Mouse (Mus musculus): Measurements from ENCODE around the gene Ndufa11. TPM values are rescaled to one million over a fixed set of nuclear protein-coding genes. Genes with fewer than 3 reads are reported as not detected.

The Ndufa11 gene
- polyA plus RNA-seq, 1 experiment from 2014 or later = 381 TPM

GRCm38 (mm10) chr17:56767531-56768135 is 50.1 kb downstream of the Ndufa11 start:
- H3K4me2 ChIP-seq (replicated peaks; ENCODE audit: low read depth, low read length) = no peak overlapping the region
- H3K9ac ChIP-seq (ENCODE audit: low read depth, low read length) = no peak overlapping the region
- DNase-seq (ENCODE audit: low spot score) (no peak), ATAC-seq (ENCODE audit: low FRiP score) (no peak)
- no peaks in the 10 kb centered on the region for H3K27me3 ChIP-seq (ENCODE audit: control insufficient read depth, insufficient read depth, low read length)
- H3K36me3 ChIP-seq (ENCODE audit: control insufficient read depth, insufficient read depth, low read length) = peaks cover 5% of the 10 kb centered on the region; the same call in 1 of the 2 replicates
- no peaks in the 10 kb centered on the region; the same call in 1 of the 2 replicates for H3K4me1 ChIP-seq (replicated peaks; ENCODE audit: control insufficient read depth, insufficient read depth, low read length)
- 96% methylated on average over 27 of the region's 29 CpGs for WGBS
- no peaks in the 10 kb centered on the region for H3K9me3 ChIP-seq (ENCODE audit: control insufficient read depth, low read length)
- H3K27ac ChIP-seq (ENCODE audit: low read depth, low read length) = no peak overlapping the region
- no peak overlapping the region for H3K4me3 ChIP-seq (ENCODE audit: low read depth, low read length)

- peaks cover 5% of the 10 kb centered on the region; the same call in 1 of the 2 replicates for H3K36me3 ChIP-seq (ENCODE audit: control insufficient read depth, insufficient read depth, low read length)
- no peak overlapping the region for H3K27ac ChIP-seq (ENCODE audit: low read depth, low read length)
- H3K9me3 ChIP-seq (ENCODE audit: control insufficient read depth, low read length) = no peaks in the 10 kb centered on the region
- no peak overlapping the region for H3K4me3 ChIP-seq (ENCODE audit: low read depth, low read length)
- ATAC-seq (ENCODE audit: low FRiP score) (no peak), DNase-seq (ENCODE audit: low spot score) (no peak)
- 93% methylated on average over 11 of the region's 11 CpGs for WGBS
- H3K9ac ChIP-seq (ENCODE audit: low read depth, low read length) = no peak overlapping the region
- H3K27me3 ChIP-seq (ENCODE audit: control insufficient read depth, insufficient read depth, low read length) = no peaks in the 10 kb centered on the region
- H3K4me2 ChIP-seq (replicated peaks; ENCODE audit: low read depth, low read length) = no peak overlapping the region
- H3K4me1 ChIP-seq (replicated peaks; ENCODE audit: control insufficient read depth, insufficient read depth, low read length) = no peaks in the 10 kb centered on the region; the same call in 1 of the 2 replicates
Measured at GRCm38 (mm10) chr17:56768941-56769340, 51.4 kb downstream of the Ndufa11 start.

- Histone ChIP-seq H3K4me2 (replicated peaks; ENCODE audit: low read depth, low read length) (no peak within 1 kb of the TSS), H3K36me3 (ENCODE audit: control insufficient read depth, insufficient read depth, low read length) (peaks cover 5% of the 10 kb centered on the region; the same call in 1 of the 2 replicates), H3K27ac (ENCODE audit: low read depth, low read length) (no peak within 1 kb of the TSS)
Measured at GRCm38 (mm10) chr17:56769950-56770349, 52.4 kb downstream of the Ndufa11 start, which contains the start of gene Prr22. TSS of gene Prr22 (plus strand) at chr17:56770250.

More at GRCm38 (mm10) chr17:56769950-56770349, 52.4 kb downstream of the Ndufa11 start, which contains the start of gene Prr22:
- no peaks in the 10 kb centered on the region for H3K9me3 ChIP-seq (ENCODE audit: control insufficient read depth, low read length)
- DNase-seq (ENCODE audit: low spot score) (no peak), ATAC-seq (ENCODE audit: low FRiP score) (no peak)
- H3K4me3 ChIP-seq (ENCODE audit: low read depth, low read length) = no peak within 1 kb of the TSS
- H3K27me3 ChIP-seq (ENCODE audit: control insufficient read depth, insufficient read depth, low read length) = no peaks in the 10 kb centered on the region
- no peak within 1 kb of the TSS for H3K9ac ChIP-seq (ENCODE audit: low read depth, low read length)
- WGBS = 96% methylated on average over 5 of the region's 5 CpGs
- no peaks in the 10 kb centered on the region; the same call in 1 of the 2 replicates for H3K4me1 ChIP-seq (replicated peaks; ENCODE audit: control insufficient read depth, insufficient read depth, low read length)

Other genes with a start within 250 kb of the Ndufa11 start
- gene Ptprs, start 241.3 kb upstream of the Ndufa11 start, polyA plus RNA-seq (2014; fragmentation: Nextera tagmentation; extraction: Ambion mirVana) = 142 and 156 TPM in 2 replicates
- not detected in 2 replicates for gene Znrf4, start 205.3 kb upstream of the Ndufa11 start, polyA plus RNA-seq (2014; fragmentation: Nextera tagmentation; extraction: Ambion mirVana)
- 1.0 and 1.1 TPM in 2 replicates for gene Gm20219, start 163.4 kb upstream of the Ndufa11 start, polyA plus RNA-seq (2014; fragmentation: Nextera tagmentation; extraction: Ambion mirVana)
- gene Safb2, start 133.2 kb upstream of the Ndufa11 start, polyA plus RNA-seq (2014; fragmentation: Nextera tagmentation; extraction: Ambion mirVana) = 47.6 and 56.1 TPM in 2 replicates
- gene Safb, start 132.9 kb upstream of the Ndufa11 start, polyA plus RNA-seq (2014; fragmentation: Nextera tagmentation; extraction: Ambion mirVana) = 93.7 and 105 TPM in 2 replicates
- gene 2410015M20Rik, start 108.0 kb upstream of the Ndufa11 start, polyA plus RNA-seq (2014; fragmentation: Nextera tagmentation; extraction: Ambion mirVana) = 184 and 192 TPM in 2 replicates
- gene Rpl36, start 104.4 kb upstream of the Ndufa11 start, polyA plus RNA-seq (2014; fragmentation: Nextera tagmentation; extraction: Ambion mirVana) = 1,258 and 1,259 TPM in 2 replicates
- gene Lonp1, start 90.9 kb upstream of the Ndufa11 start, polyA plus RNA-seq (2014; fragmentation: Nextera tagmentation; extraction: Ambion mirVana) = 43.7 and 45.4 TPM in 2 replicates
- gene Catsperd, start 89.6 kb upstream of the Ndufa11 start, polyA plus RNA-seq (2014; fragmentation: Nextera tagmentation; extraction: Ambion mirVana) = 0.56 and 0.86 TPM in 2 replicates
- 94.2 and 104 TPM in 2 replicates for gene Ranbp3, start 44.5 kb upstream of the Ndufa11 start, polyA plus RNA-seq (2014; fragmentation: Nextera tagmentation; extraction: Ambion mirVana)
- 15.6 and 18.1 TPM in 2 replicates for gene Vmac, start 255 bp downstream of the Ndufa11 start, polyA plus RNA-seq (2014; fragmentation: Nextera tagmentation; extraction: Ambion mirVana)
- 4.4 and 4.6 TPM in 2 replicates for gene Nrtn, start 39.8 kb downstream of the Ndufa11 start, polyA plus RNA-seq (2014; fragmentation: Nextera tagmentation; extraction: Ambion mirVana)
- gene Dus3l, start 47.0 kb downstream of the Ndufa11 start, polyA plus RNA-seq (2014; fragmentation: Nextera tagmentation; extraction: Ambion mirVana) = 30.3 and 35.4 TPM in 2 replicates
- 0.49 and 0.71 TPM in 2 replicates for gene Prr22, start 52.5 kb downstream of the Ndufa11 start, polyA plus RNA-seq (2014; fragmentation: Nextera tagmentation; extraction: Ambion mirVana)
- 6.4 and 6.7 TPM in 2 replicates for gene Rfx2, start 113.2 kb downstream of the Ndufa11 start, polyA plus RNA-seq (2014; fragmentation: Nextera tagmentation; extraction: Ambion mirVana)
- not detected in 2 replicates for gene Acsbg2, start 156.7 kb downstream of the Ndufa11 start, polyA plus RNA-seq (2014; fragmentation: Nextera tagmentation; extraction: Ambion mirVana)
- gene 1700061G19Rik, start 157.7 kb downstream of the Ndufa11 start, polyA plus RNA-seq (2014; fragmentation: Nextera tagmentation; extraction: Ambion mirVana) = 0.25 and 0.26 TPM in 2 replicates
- 26.0 and 32.2 TPM in 2 replicates for gene Mllt1, start 217.6 kb downstream of the Ndufa11 start, polyA plus RNA-seq (2014; fragmentation: Nextera tagmentation; extraction: Ambion mirVana)